Mouse (Mus musculus): ENCODE results near the gene Gm20918. TPM values are rescaled to one million over a fixed set of nuclear protein-coding genes. Genes with fewer than 3 reads are reported as not detected.

Gm20918 gene
- polyA plus RNA-seq (2015; fragmentation: Nextera tagmentation; extraction: Ambion mirVana), result not detected in 2 replicates

DNA sequence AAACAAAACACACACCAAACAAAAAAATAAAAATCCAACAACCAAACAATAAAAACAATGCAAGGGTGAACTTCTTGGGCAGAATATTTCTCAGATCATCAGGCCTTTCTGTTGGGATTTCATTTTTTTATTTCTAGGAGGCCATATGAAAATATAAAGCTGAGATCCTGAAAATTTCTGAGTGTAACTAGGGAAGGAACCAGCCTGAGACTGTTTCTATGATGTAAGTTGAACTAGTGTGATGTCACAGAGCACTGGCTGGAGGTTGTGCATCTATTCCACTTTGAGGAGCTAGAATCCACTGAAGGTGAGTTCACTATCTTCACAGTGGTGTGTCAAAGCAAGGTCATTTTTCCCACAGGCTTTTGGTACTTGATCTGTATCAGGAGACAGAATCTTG is at the start of gene Gm20918:
Gene Gm20918, plus strand, starts transcription at position 301 of the 400 bp plus-strand sequence.

Other genes starting within 250 kb of the Gm20918 start
- not detected in 2 replicates for gene Gm21820, start 205.5 kb downstream of the Gm20918 start, polyA plus RNA-seq (2015; fragmentation: Nextera tagmentation; extraction: Ambion mirVana)